Comparison of ENCODE assay signal across 22 mouse cellular contexts in genomic region chr13:41780296-41780695, GRCm38 (mm10).
DNase-seq lines count a peak whose midpoint lies in the region; ATAC-seq lines count a peak whose summit lies in the region.
"Had no signal": no experiment of that assay in that cellular context is flagged by ENCODE, and none has a peak within 500 bp of the region (broad histone marks: within the 10 kb centered on the region; RNA-seq: fewer than 3 reads in every experiment).

No protein-coding gene starts in this region.

- H3K27ac ChIP-seq in forebrain, embryonic 14.5 days (ENCODE audit: low read depth, low read length) = no peak overlapping the region
- no peak overlapping the region for H3K27ac ChIP-seq in forebrain, embryonic 13.5 days
- 0 out of 2 replicates have a peak overlapping the region, but pooled peaks have one; percentile 18 for H3K27ac ChIP-seq in hindbrain, embryonic 15.5 days (replicated peaks)
- no peak overlapping the region for H3K27ac ChIP-seq in hindbrain, embryonic 12.5 days
- H3K27ac ChIP-seq in neural tube, embryonic 14.5 days (ENCODE audit: low read depth, low read length) = peak overlapping the region; percentile 18; the same call in 1 of the 2 replicates
- H3K27ac ChIP-seq: forebrain, embryonic 10.5 days; forebrain, embryonic 15.5 days; heart, embryonic 15.5 days; intestine, embryonic 15.5 days had no signal

- H3K36me3 ChIP-seq in forebrain, embryonic 14.5 days (ENCODE audit: control insufficient read depth, insufficient read depth, low read length) = no peaks in the 10 kb centered on the region
- no peaks in the 10 kb centered on the region for H3K36me3 ChIP-seq in forebrain, embryonic 13.5 days (ENCODE audit: poor library complexity, severe bottlenecking)
- no peaks in the 10 kb centered on the region for H3K36me3 ChIP-seq in hindbrain, embryonic 15.5 days
- no peaks in the 10 kb centered on the region for H3K36me3 ChIP-seq in hindbrain, embryonic 12.5 days
- no peaks in the 10 kb centered on the region for H3K36me3 ChIP-seq in neural tube, embryonic 14.5 days (ENCODE audit: control insufficient read depth, insufficient read depth, low read length)
- H3K36me3 ChIP-seq: forebrain, embryonic 10.5 days; forebrain, embryonic 15.5 days; heart, embryonic 12.5 days; heart, embryonic 15.5 days; intestine, embryonic 15.5 days had no signal

- no peak overlapping the region for H3K4me3 ChIP-seq in forebrain, embryonic 14.5 days (ENCODE audit: low read depth, low read length)
- H3K4me3 ChIP-seq in forebrain, embryonic 13.5 days = no peak overlapping the region
- H3K4me3 ChIP-seq in hindbrain, embryonic 15.5 days = no peak overlapping the region
- H3K4me3 ChIP-seq in hindbrain, embryonic 12.5 days = no peak overlapping the region
- no peak overlapping the region for H3K4me3 ChIP-seq in neural tube, embryonic 14.5 days (ENCODE audit: low read depth, low read length)
- H3K4me3 ChIP-seq: forebrain, embryonic 10.5 days; forebrain, embryonic 15.5 days; heart, embryonic 12.5 days; heart, embryonic 15.5 days; intestine, embryonic 15.5 days had no signal

- no peak for ATAC-seq in forebrain, embryonic 14.5 days
- ATAC-seq in forebrain, embryonic 13.5 days = no peak; the same call in 1 of the 2 replicates
- no peak for ATAC-seq in hindbrain, embryonic 15.5 days (ENCODE audit: low FRiP score, low read depth)
- no peak for ATAC-seq in hindbrain, embryonic 12.5 days (ENCODE audit: low FRiP score)
- ATAC-seq in neural tube, embryonic 14.5 days (ENCODE audit: low read depth) = no peak
- ATAC-seq: intestine, embryonic 15.5 days; Patski had no signal

- no peaks in the 10 kb centered on the region for H3K27me3 ChIP-seq in forebrain, embryonic 14.5 days (replicated peaks; ENCODE audit: control insufficient read depth, insufficient read depth, low read length)
- H3K27me3 ChIP-seq in forebrain, embryonic 13.5 days = no peaks in the 10 kb centered on the region
- H3K27me3 ChIP-seq in hindbrain, embryonic 15.5 days = no peaks in the 10 kb centered on the region
- H3K27me3 ChIP-seq in hindbrain, embryonic 12.5 days = no peaks in the 10 kb centered on the region
- no peaks in the 10 kb centered on the region for H3K27me3 ChIP-seq in neural tube, embryonic 14.5 days (ENCODE audit: control insufficient read depth, insufficient read depth, low read length)
- H3K27me3 ChIP-seq: forebrain, embryonic 15.5 days; heart, embryonic 12.5 days; heart, embryonic 15.5 days; intestine, embryonic 15.5 days; Patski had no signal

- DNase-seq in forebrain, embryonic 14.5 days (ENCODE audit: low spot score) = peak; percentile 54
- no peak for DNase-seq in cerebellum, adult 18-20 months
- DNase-seq: adrenal gland, postnatal 10 days; adrenal gland, postnatal 36 days; cerebellum, adult 11 months; cerebellum, adult 9-10 months; cerebellum, postnatal 14 days; gastrocnemius, postnatal 25 days; heart, adult 18-20 months; heart, postnatal 10 days; heart, postnatal 36 days; kidney, adult 11 months had no signal

- H3K9me3 ChIP-seq in forebrain, embryonic 14.5 days (replicated peaks; ENCODE audit: control insufficient read depth, low read length) = no peaks in the 10 kb centered on the region
- H3K9me3 ChIP-seq in forebrain, embryonic 13.5 days (replicated peaks) = no peaks in the 10 kb centered on the region
- H3K9me3 ChIP-seq in hindbrain, embryonic 15.5 days = no peaks in the 10 kb centered on the region
- no peaks in the 10 kb centered on the region for H3K9me3 ChIP-seq in hindbrain, embryonic 12.5 days (replicated peaks)
- no peaks in the 10 kb centered on the region for H3K9me3 ChIP-seq in neural tube, embryonic 14.5 days (ENCODE audit: control insufficient read depth, low read length)
- H3K9me3 ChIP-seq: forebrain, embryonic 10.5 days; forebrain, embryonic 15.5 days; heart, embryonic 15.5 days; intestine, embryonic 15.5 days had no signal

- 55% methylated on average over 4 of the region's 4 CpGs for WGBS in forebrain, embryonic 14.5 days
- WGBS in forebrain, embryonic 13.5 days = 73% methylated on average over 4 of the region's 4 CpGs
- WGBS in hindbrain, embryonic 15.5 days = 82% methylated on average over 4 of the region's 4 CpGs
- 84% methylated on average over 4 of the region's 4 CpGs for WGBS in hindbrain, embryonic 12.5 days
- 72% methylated on average over 4 of the region's 4 CpGs for WGBS in neural tube, embryonic 14.5 days

- H3K4me2 ChIP-seq in forebrain, embryonic 14.5 days (ENCODE audit: low read length) = no peak overlapping the region
- H3K4me2 ChIP-seq in forebrain, embryonic 13.5 days = no peak overlapping the region
- H3K4me2 ChIP-seq in hindbrain, embryonic 15.5 days = no peak overlapping the region
- no peak overlapping the region for H3K4me2 ChIP-seq in hindbrain, embryonic 12.5 days (replicated peaks)
- no peak overlapping the region for H3K4me2 ChIP-seq in neural tube, embryonic 14.5 days (ENCODE audit: low read depth, low read length)
- H3K4me2 ChIP-seq: forebrain, embryonic 15.5 days; heart, embryonic 12.5 days; heart, embryonic 15.5 days; intestine, embryonic 15.5 days had no signal

- no peaks in the 10 kb centered on the region for H3K4me1 ChIP-seq in forebrain, embryonic 14.5 days (ENCODE audit: control insufficient read depth, insufficient read depth, low read length)
- peaks cover 7% of the 10 kb centered on the region; the same call in 1 of the 2 replicates for H3K4me1 ChIP-seq in forebrain, embryonic 13.5 days
- no peaks in the 10 kb centered on the region for H3K4me1 ChIP-seq in hindbrain, embryonic 15.5 days (replicated peaks)
- no peaks in the 10 kb centered on the region for H3K4me1 ChIP-seq in hindbrain, embryonic 12.5 days
- H3K4me1 ChIP-seq in neural tube, embryonic 14.5 days (ENCODE audit: control insufficient read depth, insufficient read depth, low read length) = no peaks in the 10 kb centered on the region
- H3K4me1 ChIP-seq: heart, embryonic 12.5 days; heart, embryonic 15.5 days; intestine, embryonic 15.5 days had no signal

- no peak overlapping the region for H3K9ac ChIP-seq in forebrain, embryonic 14.5 days (ENCODE audit: low read length)
- H3K9ac ChIP-seq in forebrain, embryonic 13.5 days = no peak overlapping the region
- no peak overlapping the region for H3K9ac ChIP-seq in hindbrain, embryonic 15.5 days
- H3K9ac ChIP-seq in hindbrain, embryonic 12.5 days = no peak overlapping the region
- no peak overlapping the region for H3K9ac ChIP-seq in neural tube, embryonic 14.5 days (replicated peaks; ENCODE audit: low read depth, low read length)
- H3K9ac ChIP-seq: forebrain, embryonic 15.5 days; heart, embryonic 12.5 days; heart, embryonic 15.5 days; intestine, embryonic 15.5 days had no signal

Comparison
In these comparisons a context has a peak if more than half of its experiments do, and no peak if none do; other contexts are left out.
1. H3K27ac ChIP-seq: peak in hindbrain, embryonic 15.5 days (single experiment) and neural tube, embryonic 14.5 days (single experiment); none in forebrain, embryonic 14.5 days (single experiment), forebrain, embryonic 13.5 days (single experiment) and hindbrain, embryonic 12.5 days (single experiment).